Mouse (Mus musculus) CH12.LX (cell line): ENCODE data around the gene Tchp. TPM values are rescaled to one million over a fixed set of nuclear protein-coding genes. Genes with fewer than 3 reads are reported as not detected.

Experiments used
- DNase-seq: peaks from one replicate; pipeline ENCODE4 v3.0.0-alpha.2; 2013; ENCODE audit errors: extremely low read depth
- H3K27ac ChIP-seq: 2 replicates; pipeline ENCODE4 v1.5.1; 2012; ENCODE audit warnings: low read depth, mild to moderate bottlenecking, control low read depth, moderate library complexity; ENCODE audit not compliant: insufficient read depth
- H3K27me3 ChIP-seq: replicated peaks from 2 replicates; pipeline ENCODE3; 2012; ENCODE audit warnings: inconsistent platforms
- H3K36me3 ChIP-seq, 2 experiments: replicated peaks in 1 of 2; 2 replicates each; pipeline versions ENCODE3 to v1.6.1; 2012; ENCODE audit warnings: inconsistent platforms in 1 of 2, low read length in 1 of 2, mild to moderate bottlenecking in 1 of 2, mixed read lengths in 1 of 2, moderate library complexity in 1 of 2; ENCODE audit not compliant: control insufficient read depth in 1 of 2, insufficient read depth in 1 of 2
- H3K4me1 ChIP-seq, 2 experiments: 2 replicates each; pipeline ENCODE4 v1.6.1; 2012; ENCODE audit warnings: inconsistent platforms in 1 of 2, moderate library complexity in 1 of 2; ENCODE audit not compliant: insufficient read depth in 2 of 2, control insufficient read depth in 1 of 2
- H3K4me2 ChIP-seq: 2 replicates; pipeline ENCODE4 v1.6.1; 2012; ENCODE audit warnings: low read depth, mild to moderate bottlenecking, control low read depth; ENCODE audit not compliant: poor library complexity, insufficient read depth, severe bottlenecking
- H3K4me3 ChIP-seq, 3 experiments: fragments of 150-350 bp in 1 of 3; sonication (generic) in 1 of 3; replicated peaks in 1 of 3; 2 replicates each; pipeline versions ENCODE3 to v1.5.1; 2011 to 2012; ENCODE audit warnings: low read depth in 2 of 3, low read length in 2 of 3, mild to moderate bottlenecking in 2 of 3, moderate library complexity in 2 of 3, control low read depth in 1 of 3, improper control_type of control experiment in 1 of 3, inconsistent platforms in 1 of 3, mixed read lengths in 1 of 3; ENCODE audit not compliant: poor library complexity in 1 of 3
- H3K79me2 ChIP-seq: replicated peaks from 2 replicates; pipeline ENCODE4 v1.6.1; 2012; ENCODE audit warnings: mild to moderate bottlenecking, moderate library complexity; ENCODE audit not compliant: control insufficient read depth, poor library complexity, insufficient read depth, severe bottlenecking; ENCODE audit errors: extremely low read depth
- H3K9ac ChIP-seq: 2 replicates; pipeline ENCODE4 v1.6.1; 2012; ENCODE audit warnings: low read depth, mild to moderate bottlenecking, control low read depth, moderate library complexity; ENCODE audit not compliant: insufficient read depth
- H3K9me3 ChIP-seq: replicated peaks from 2 replicates; pipeline ENCODE3; 2012; ENCODE audit warnings: low read length, inconsistent platforms, mixed read lengths
- BHLHE40 ChIP-seq: IDR thresholded peaks from 2 replicates; pipeline ENCODE4 v1.6.1; 2011; ENCODE audit warnings: mild to moderate bottlenecking, low read depth, low read length, improper control_type of control experiment
- CHD1 ChIP-seq: IDR thresholded peaks from 2 replicates; pipeline ENCODE4 v1.6.1; 2012; ENCODE audit warnings: low read depth, low read length, improper control_type of control experiment, inconsistent platforms
- ELF1 ChIP-seq: IDR thresholded peaks from 2 replicates; pipeline ENCODE4 v1.6.1; 2014; ENCODE audit warnings: low read depth, mild to moderate bottlenecking, inconsistent platforms, low read length, improper control_type of control experiment
- EP300 ChIP-seq: IDR thresholded peaks from 2 replicates; pipeline ENCODE4 v1.6.1; 2011; ENCODE audit warnings: low read length, improper control_type of control experiment
- ETS1 ChIP-seq: conservative IDR thresholded peaks from 2 replicates; pipeline ENCODE4 v1.6.1; 2012; ENCODE audit warnings: low read depth, mild to moderate bottlenecking, inconsistent platforms, low read length, improper control_type of control experiment, moderate library complexity
- GABPA ChIP-seq: IDR thresholded peaks from 2 replicates; pipeline ENCODE4 v1.6.1; 2012; ENCODE audit warnings: low read depth, low read length, improper control_type of control experiment, inconsistent platforms; ENCODE audit not compliant: insufficient replicate concordance
- IRF4 ChIP-seq: IDR thresholded peaks from 2 replicates; pipeline ENCODE4 v1.6.1; 2014; ENCODE audit warnings: low read depth, mild to moderate bottlenecking, inconsistent platforms, low read length, improper control_type of control experiment
- JUN ChIP-seq: IDR thresholded peaks from 2 replicates; pipeline ENCODE4 v1.6.1; 2011; ENCODE audit warnings: low read depth, mild to moderate bottlenecking, low read length, improper control_type of control experiment, moderate library complexity; ENCODE audit not compliant: insufficient read depth
- KAT2A ChIP-seq: IDR thresholded peaks from 2 replicates; pipeline ENCODE4 v1.6.1; 2012; ENCODE audit warnings: low read length, improper control_type of control experiment, inconsistent platforms; ENCODE audit not compliant: insufficient replicate concordance
- MAFK ChIP-seq: IDR thresholded peaks from 2 replicates; pipeline ENCODE4 v1.6.1; 2011; ENCODE audit warnings: low read length, improper control_type of control experiment; ENCODE audit not compliant: insufficient replicate concordance
- MAX ChIP-seq: IDR thresholded peaks from 2 replicates; pipeline ENCODE4 v1.6.1; 2011; ENCODE audit warnings: low read length, improper control_type of control experiment
- MAZ ChIP-seq: IDR thresholded peaks from 2 replicates; pipeline ENCODE4 v1.6.1; 2012; ENCODE audit warnings: low read depth, mild to moderate bottlenecking, inconsistent platforms, low read length, improper control_type of control experiment, moderate library complexity
- MXI1 ChIP-seq: IDR thresholded peaks from 2 replicates; pipeline ENCODE4 v1.6.1; 2011; ENCODE audit warnings: mild to moderate bottlenecking, low read depth, low read length, improper control_type of control experiment
- MYC ChIP-seq: IDR thresholded peaks from 2 replicates; pipeline ENCODE4 v1.6.1; 2011; ENCODE audit warnings: low read depth, mild to moderate bottlenecking, improper control_type of control experiment, low read length
- NRF1 ChIP-seq: IDR thresholded peaks from 2 replicates; pipeline ENCODE4 v1.6.1; 2014; ENCODE audit warnings: low read depth, mild to moderate bottlenecking, inconsistent platforms, low read length, improper control_type of control experiment, moderate library complexity
- PAX5 ChIP-seq: IDR thresholded peaks from 2 replicates; pipeline ENCODE4 v1.6.1; 2012; ENCODE audit warnings: low read length, inconsistent platforms, mixed read lengths
- POLR2A ChIP-seq: IDR thresholded peaks from 2 replicates; pipeline ENCODE4 v1.6.1; 2011; ENCODE audit warnings: low read depth, mild to moderate bottlenecking, improper control_type of control experiment, low read length
- POLR2AphosphoS2 ChIP-seq: IDR thresholded peaks from 2 replicates; pipeline ENCODE4 v1.6.1; 2011; ENCODE audit warnings: low read depth, low read length, improper control_type of control experiment
- RAD21 ChIP-seq: IDR thresholded peaks from 2 replicates; pipeline ENCODE4 v1.6.1; 2011; ENCODE audit warnings: low read depth, mild to moderate bottlenecking, low read length, improper control_type of control experiment, moderate library complexity
- RCOR1 ChIP-seq: conservative IDR thresholded peaks from 2 replicates; pipeline ENCODE4 v1.6.1; 2012; ENCODE audit warnings: low read depth, mild to moderate bottlenecking, inconsistent platforms, low read length, improper control_type of control experiment
- SIN3A ChIP-seq: IDR thresholded peaks from 2 replicates; pipeline ENCODE4 v1.6.1; 2012; ENCODE audit warnings: low read length, improper control_type of control experiment, inconsistent platforms
- TBP ChIP-seq: conservative IDR thresholded peaks from 2 replicates; pipeline ENCODE4 v1.6.1; 2011; ENCODE audit warnings: low read depth, low read length, improper control_type of control experiment
- USF1 ChIP-seq: IDR thresholded peaks from 2 replicates; pipeline ENCODE4 v1.6.1; 2014; ENCODE audit warnings: low read depth, mild to moderate bottlenecking, inconsistent platforms, low read length, improper control_type of control experiment
- dilution Hi-C: fragments of 300-500 bp; cut with MboI; formaldehyde crosslinking; loops from 2 replicates; pipeline ENCODE4 v1.14.3; 2020; ENCODE audit warnings: low sequenced_read_pairs; ENCODE audit not compliant: extremely low pct_unique_long_range_greater_than_20kb, extremely low pct_ligation_motif_present
- in situ Hi-C: fragments of 300-500 bp; cut with MboI; formaldehyde crosslinking; loops from 3 replicates; pipeline ENCODE4 v1.14.3; 2019; ENCODE audit warnings: low sequenced_read_pairs, low pct_ligation_motif_present, low pct_unique_long_range_greater_than_20kb, mixed read lengths
- polyA plus RNA-seq: library from polyadenylated mRNA; unstranded; fragments of >175 nt; gene quantifications from 2 replicates; pipeline ENCODE4 v1.2.1, GENCODE M21; 2012; ENCODE audit warnings: low read depth; ENCODE audit not compliant: insufficient read length
- total RNA-seq, 2 experiments: library from RNA; depleted of rRNA; stranded (reverse); fragments of 300-350 nt in 1 of 2; fragments of >200 nt in 1 of 2; gene quantifications; 2 replicates each; pipeline ENCODE4 v1.2.3; 2012 to 2014

The Tchp gene
- total and polyA plus RNA-seq, 3 experiments: 4.3 to 11.6 (median 6.7) TPM

DNA sequence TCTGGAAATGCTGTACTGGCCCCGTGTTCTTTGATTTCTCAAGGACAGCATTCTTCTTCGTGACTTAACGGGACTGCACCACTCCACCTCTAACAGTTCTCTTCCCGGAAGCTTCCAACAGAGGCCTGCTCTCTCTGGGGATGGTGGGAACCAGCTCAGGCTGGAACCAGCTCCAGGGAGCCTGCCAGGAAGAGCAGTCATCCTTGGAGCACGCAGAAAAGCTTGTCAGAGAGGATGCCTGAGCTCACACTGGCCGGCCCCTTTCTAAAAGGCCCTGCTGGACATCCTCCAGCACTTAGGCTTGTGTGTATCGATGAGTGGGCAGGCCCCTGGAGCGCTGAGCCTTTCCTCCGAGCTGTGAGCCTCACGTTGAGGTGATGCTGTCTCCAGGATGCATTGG, 20.6 kb downstream of the Tchp start:
- DNase-seq: no peak
- TF ChIP-seq IRF4 (no peak), MAFK (no peak), NRF1 (no peak), MAX (no peak), CHD1 (no peak), USF1 (no peak), BHLHE40 (no peak), MXI1 (no peak), PAX5 (no peak), EP300 (no peak), ELF1 (no peak), RAD21 (no peak), GABPA (no peak), JUN (no peak), RCOR1 (no peak), KAT2A (no peak), POLR2AphosphoS2 (no peak), POLR2A (no peak), TBP (no peak), MYC (no peak)
- H3K4me3 ChIP-seq: no peak overlapping the region
- H3K9ac ChIP-seq: no peak overlapping the region
- in situ Hi-C loops (no loop called here), dilution Hi-C loops (no loop called here)
- H3K27me3 ChIP-seq: no peaks in the 10 kb centered on the region
- no peaks in the 10 kb centered on the region for H3K79me2 ChIP-seq
- H3K4me1 ChIP-seq: peaks cover 0 to 36% of the 10 kb centered on the region in 2 experiments; a peak in 2 of 4 replicates
- H3K27ac ChIP-seq: no peak overlapping the region
- no peak overlapping the region for H3K4me2 ChIP-seq
- H3K9me3 ChIP-seq: peaks cover 8% of the 10 kb centered on the region
- H3K36me3 ChIP-seq: peaks cover 60 to 86% of the 10 kb centered on the region in 2 experiments

GRCm38 (mm10) chr5:114730129-114730528, 22.6 kb downstream of the Tchp start:
- in situ Hi-C loops (no loop called here), dilution Hi-C loops (no loop called here)
- TF ChIP-seq BHLHE40: 0 out of 2 replicates have a peak, but pooled peaks have one; percentile 13
- TF ChIP-seq SIN3A: no peak
- peak; percentile 55; the same call in 1 of the 2 replicates for TF ChIP-seq ETS1
- TF ChIP-seq GABPA: no peak
- TF ChIP-seq MAZ: no peak
- Histone ChIP-seq H3K9me3 (no peaks in the 10 kb centered on the region), H3K27me3 (no peaks in the 10 kb centered on the region), H3K79me2 (no peaks in the 10 kb centered on the region), H3K4me1 (peaks cover 0 to 31% of the 10 kb centered on the region in 2 experiments; a peak in 2 of 4 replicates), H3K4me3 (no peak overlapping the region), H3K9ac (no peak overlapping the region), H3K27ac (no peak overlapping the region), H3K4me2 (no peak overlapping the region), H3K36me3 (peaks cover 70 to 90% of the 10 kb centered on the region in 2 experiments)
- no peak for DNase-seq
